Mouse (Mus musculus) megakaryocyte, embryonic 14.5 days (primary cell): ENCODE measurements around the gene Cog5.

Experiments
- FLI1 ChIP-seq: IDR thresholded peaks from 2 replicates; pipeline ENCODE4 v1.6.1; 2012; ENCODE audit warnings: low read length, inconsistent platforms, mixed read lengths
- GATA1 ChIP-seq: IDR thresholded peaks from 3 replicates; pipeline ENCODE4 v1.6.1; 2012; ENCODE audit warnings: mixed read lengths, low read length, inconsistent platforms, borderline replicate concordance

- no peak for TF ChIP-seq FLI1
- no peak for TF ChIP-seq GATA1
Observed at GRCm38 (mm10) chr12:31773612-31774011, 118.9 kb downstream of the Cog5 start.
